Mouse (Mus musculus): ENCODE data around the gene Antxr2.

DNA sequence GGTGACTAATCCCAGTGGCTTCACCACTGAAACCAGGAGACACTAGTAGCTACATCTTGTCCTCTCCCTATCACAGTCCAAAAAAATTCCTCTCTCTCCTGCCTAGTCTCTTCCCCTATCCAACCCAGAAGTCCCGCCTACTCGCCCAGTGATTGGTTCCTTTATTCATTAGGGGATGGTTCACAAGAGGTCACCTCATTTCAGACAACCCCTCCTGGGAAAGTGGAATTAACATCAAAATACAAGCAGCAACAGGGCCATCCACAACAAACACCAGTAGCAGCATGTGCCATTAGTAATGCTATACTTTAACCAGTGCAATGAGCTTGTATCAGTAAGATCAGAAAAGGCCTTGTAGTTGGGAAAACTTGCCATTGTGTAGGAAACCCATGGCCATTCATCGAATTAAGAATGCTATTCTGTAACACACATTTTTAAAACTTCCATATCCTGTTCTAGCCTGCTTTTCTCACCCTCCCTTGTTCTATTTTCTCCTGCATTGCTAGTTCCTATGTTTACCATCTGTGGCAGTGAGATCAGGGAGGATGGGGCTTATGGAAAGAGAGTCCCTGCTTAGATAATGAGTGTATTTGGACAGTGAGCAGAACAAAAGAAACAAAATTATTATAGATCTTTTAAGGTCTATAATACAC, 191.4 kb downstream of the Antxr2 start:
- TF ChIP-seq CTCF (IDR thresholded peaks at IDR 0.05; ENCODE audit: low read depth) (no peak), EP300 (optimal IDR thresholded peaks at IDR 0.05) (no peak)
